Mouse (Mus musculus) heart, adult 2 months (tissue): ENCODE measurements around the gene Nfkb2.
A peak's percentile ranks its signal among the peaks of the same experiment; 100 is the strongest.

Experiments
- CTCF ChIP-seq: fragments of 200-600 bp; IDR thresholded peaks from 2 replicates; pipeline ENCODE4 v1.8.1; 2022; ENCODE audit warnings: antibody characterized with exemption, mild to moderate bottlenecking, moderate library complexity
- POLR2A ChIP-seq: fragments of 200-500 bp; IDR thresholded peaks from 2 replicates; pipeline ENCODE4 v1.6.1; 2011; ENCODE audit warnings: mild to moderate bottlenecking, low read depth, low read length, control low read depth; ENCODE audit not compliant: insufficient read depth

DNA sequence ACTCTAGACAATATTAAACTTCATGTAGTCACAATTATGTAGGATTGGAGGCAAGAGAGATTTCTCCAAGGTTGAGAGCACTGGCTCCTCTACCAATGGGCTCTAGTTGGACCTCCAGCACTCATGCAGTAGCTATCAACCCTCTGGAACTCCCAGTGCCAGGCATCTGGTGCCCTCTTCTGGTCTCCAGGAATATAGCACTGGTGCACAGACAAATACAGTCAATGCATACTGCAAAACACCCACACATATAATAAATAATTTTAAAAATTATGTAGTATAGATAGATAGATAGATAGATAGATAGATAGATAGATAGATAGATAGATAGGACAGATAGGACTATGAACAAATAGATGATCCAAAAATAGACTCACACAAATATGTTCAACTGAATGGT, 28.8 kb upstream of the Nfkb2 start:
- TF ChIP-seq CTCF (peak; percentile 69), POLR2A (no peak)
